Mouse (Mus musculus): ENCODE measurements around the gene Pet100.

Pet100 gene

GRCm38 (mm10) chr8:3626971-3627370, 5.6 kb downstream of the Pet100 start:
- no peak for DNase-seq

DNA sequence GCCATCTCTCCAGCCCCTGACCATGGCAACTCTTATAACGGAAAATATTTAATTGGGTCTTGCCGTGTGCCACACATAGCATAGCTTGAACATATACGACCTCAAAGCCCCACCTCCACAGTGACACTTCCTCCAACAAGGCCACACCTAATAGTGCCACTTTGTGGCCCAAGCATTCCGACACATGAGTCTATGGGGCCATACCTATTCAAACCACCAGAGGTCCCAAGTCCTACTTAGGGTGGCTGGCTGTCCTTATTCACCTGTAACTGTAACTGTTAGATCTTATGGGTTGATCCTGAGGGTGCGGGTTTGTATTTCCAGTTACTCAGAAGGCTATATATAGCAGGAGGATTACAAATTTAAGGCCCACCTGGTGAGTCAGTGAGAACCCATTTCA, 6.7 kb downstream of the Pet100 start:
- peak; percentile 68 for DNase-seq

DNA sequence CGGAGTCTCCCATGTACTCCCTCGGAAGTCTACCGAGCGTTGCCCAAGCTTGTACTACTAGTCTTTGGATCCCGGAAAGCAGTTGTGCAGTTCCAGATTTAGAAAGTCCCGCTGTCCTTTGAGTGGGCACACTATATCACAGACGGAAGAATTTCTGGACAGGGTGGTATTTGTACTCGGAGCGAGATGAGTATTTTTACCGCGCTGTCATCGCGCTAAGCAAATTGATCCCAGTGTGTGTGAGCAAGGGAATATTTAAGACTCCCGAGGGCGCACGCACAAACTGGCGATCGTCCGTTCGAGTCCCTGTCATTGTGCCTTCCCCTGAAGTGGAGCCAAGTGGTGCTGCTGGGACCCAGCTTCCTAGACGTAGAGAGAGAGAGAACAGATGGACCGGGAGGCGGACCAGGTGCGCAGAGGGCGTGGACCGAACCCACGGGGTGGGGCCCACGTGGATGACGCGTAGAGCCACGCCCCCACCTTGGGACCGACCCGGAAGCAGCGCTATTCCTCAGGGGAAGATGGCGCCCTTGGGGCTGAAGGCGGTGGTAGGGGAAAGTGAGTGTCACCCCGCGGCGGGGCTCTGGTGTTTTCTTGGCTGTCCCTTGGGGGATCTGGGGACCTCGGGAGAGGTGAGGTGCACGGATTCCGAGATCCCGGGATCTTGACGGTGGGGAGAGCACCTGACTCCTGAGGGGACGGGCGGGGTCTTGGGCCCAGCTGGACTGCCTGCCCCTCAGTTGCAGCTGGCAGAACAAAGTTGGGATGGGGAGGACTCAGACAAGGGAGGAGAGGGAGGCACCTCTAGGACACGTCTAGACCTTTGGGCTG, 9.5 kb downstream of the Pet100 start, which contains the start of gene Stxbp2:
Stxbp2 (plus strand) TSS at position 309 of the 831 bp plus-strand sequence.
- DNase-seq, result peak; percentile 91

- no peak for DNase-seq
Measured at GRCm38 (mm10) chr8:3631478-3631875, 10.1 kb downstream of the Pet100 start.

GRCm38 (mm10) chr8:3645804-3646203, 24.5 kb downstream of the Pet100 start:
- peak; percentile 70 for DNase-seq

DNA sequence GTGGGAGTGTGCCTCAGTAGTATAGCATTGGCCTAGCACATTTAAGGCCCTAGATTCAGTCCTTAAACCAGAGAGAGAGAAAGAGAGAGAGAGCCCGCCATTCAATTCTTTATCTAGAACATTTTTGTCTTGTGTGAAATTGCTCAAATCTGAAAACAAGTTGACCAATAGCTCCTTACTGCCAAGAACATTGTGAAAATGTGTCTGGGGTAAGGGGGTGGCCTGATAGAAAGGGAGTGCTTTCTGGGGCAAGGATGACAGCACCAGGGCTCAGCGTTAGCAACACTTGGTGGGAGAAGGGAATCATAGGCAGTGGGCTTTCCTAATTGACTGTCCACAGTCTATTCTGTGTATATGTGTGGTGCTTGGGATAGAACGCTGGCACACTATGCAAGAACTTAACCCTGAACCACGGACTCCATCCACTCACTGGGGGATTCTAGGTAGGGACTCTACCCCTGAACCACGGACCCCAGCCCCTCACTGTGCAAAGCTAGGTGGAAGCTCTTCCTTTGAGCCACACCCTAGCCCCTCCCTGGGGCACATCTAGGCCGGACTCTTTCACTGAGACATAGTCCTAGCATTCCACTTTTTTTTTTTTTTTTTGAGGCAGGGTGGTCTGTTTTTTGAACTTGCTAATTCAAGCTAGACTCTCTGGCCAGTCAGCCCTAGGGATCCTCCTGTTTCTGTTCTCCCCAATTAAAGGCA, 25.6 kb downstream of the Pet100 start:
- DNase-seq, result no peak

GRCm38 (mm10) chr8:3647561-3647960, 26.2 kb downstream of the Pet100 start:
- DNase-seq, result no peak

DNA sequence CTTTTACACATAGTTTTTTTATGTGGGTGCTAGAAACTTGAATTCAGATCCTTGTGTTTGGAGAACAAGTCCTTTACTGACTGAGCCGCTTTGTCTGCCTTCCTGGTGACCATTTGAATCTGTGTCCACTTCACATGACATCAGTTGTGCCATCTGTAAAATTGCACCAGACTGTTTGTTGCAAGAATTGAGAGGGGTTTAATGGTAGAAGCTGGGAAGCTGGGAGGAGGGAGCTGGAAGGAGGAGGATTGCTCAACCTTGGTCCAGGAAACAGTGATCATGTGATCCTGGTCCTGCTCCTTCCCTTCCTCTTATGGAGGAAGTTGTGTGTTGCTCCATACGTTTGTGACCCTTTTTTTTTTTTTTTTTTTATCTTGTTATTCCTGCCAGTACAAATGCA, 26.9 kb downstream of the Pet100 start:
- DNase-seq, result no peak

- no peak for DNase-seq
Measured at GRCm38 (mm10) chr8:3648990-3649389, 27.6 kb downstream of the Pet100 start.

GRCm38 (mm10) chr8:3652845-3653244, 31.5 kb downstream of the Pet100 start:
- DNase-seq, result no peak

DNA sequence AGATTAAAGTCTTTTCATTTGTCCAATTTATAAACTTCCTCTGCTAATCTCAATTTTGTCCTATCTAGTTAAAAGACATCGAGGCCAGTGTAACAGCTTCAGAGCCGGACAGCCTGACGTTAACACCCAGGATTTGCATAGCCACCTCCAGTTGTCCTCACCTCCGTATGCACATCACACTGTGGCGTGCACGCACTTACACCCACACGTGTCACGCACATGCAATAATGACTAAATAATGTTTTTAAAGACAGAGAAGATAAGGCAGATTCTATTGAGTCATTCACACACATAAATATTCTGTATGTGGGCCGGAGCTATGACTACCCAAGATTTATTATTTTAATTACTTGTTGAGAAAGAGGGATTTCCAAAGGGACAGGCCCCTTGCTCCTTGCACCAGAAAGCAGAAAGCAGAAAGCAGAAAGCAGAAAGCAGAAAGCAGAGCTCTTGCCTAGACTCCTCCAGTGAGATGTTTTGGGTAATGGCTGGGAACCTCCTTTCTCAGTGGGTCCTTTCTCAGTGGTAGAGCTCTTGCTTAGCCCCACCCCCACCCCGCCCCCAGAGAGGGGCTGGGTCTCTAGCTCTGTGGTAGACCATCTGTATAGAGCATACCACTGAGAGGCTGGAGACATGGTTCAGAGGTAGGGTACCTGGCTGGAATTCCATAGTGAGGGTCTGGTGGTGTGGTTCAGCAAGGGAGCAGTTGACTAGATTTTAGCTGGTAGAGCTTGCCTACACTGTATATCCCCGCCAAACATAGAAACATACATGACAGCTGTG, 33.6 kb downstream of the Pet100 start:
- DNase-seq, result no peak

DNA sequence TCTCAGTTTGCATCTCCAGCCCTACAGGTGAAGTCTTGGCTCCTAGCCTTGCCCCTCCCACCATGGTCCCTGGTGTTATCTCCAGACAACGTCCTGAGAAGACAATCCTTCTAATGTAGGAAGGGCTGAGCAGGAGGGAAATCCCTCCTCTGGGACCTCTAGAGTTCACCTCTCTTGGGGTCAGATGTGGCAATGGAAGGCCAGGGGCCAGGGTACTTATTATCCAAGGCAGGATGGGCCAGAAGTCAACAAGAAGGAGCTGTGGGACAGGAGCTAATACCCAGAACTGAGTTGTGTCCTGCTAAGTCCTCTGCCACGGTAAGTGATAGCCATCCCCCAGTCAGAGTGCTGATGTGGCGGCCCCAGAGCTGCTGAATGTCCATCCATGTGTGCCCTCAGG, 34.2 kb downstream of the Pet100 start, which contains the start of gene Retn:
Retn (plus strand) TSS at position 245 of the 400 bp plus-strand sequence.
- no peak for DNase-seq

DNA sequence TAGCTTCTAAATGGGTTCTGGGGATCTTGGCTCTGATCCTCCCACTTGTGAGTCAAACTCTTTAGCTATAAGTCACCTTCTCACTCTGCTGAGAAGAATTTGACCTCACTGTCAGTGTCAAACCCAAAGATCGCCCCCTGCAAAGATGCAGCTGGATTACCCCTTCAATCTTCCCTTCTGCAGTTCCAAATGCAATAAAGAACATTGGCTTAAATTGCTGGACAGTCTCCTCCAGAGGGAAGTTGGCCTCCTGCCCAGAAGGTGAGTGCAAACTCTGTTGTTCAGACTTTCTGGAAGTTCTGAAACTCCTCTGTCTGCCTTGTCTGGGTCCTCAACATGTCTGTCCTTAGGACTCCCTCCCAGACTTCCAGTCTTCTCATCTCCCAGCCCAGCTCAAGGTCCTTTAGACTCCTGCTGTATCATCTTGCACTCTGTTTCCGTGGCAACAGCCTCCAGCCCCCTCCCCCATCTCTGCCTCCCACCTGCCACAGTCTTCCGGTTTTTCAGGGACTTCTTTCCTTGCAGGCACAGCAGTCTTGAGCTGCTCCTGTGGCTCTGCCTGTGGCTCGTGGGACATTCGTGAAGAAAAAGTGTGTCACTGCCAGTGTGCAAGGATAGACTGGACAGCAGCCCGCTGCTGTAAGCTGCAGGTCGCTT, 35.5 kb downstream of the Pet100 start:
- no peak for DNase-seq

DNA sequence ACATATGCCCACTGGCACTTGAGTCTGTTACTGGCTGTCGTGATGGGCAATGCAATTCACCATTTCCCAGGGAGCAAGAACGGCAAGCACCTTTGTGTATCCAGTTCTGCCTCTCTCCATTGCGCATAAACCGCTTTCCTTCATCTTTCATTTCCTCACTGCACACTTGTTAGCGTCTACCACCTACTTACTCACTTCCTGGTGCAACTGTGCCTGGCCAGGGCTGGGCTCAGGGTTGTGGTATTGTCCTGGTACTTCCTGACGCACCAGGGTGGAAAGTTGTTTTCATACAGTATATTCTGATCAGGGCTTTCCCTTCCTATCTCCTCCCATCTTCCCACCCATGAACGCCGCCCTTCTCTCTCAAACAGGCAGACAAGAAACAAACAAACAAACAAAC, 39.5 kb downstream of the Pet100 start:
- no peak for DNase-seq

DNA sequence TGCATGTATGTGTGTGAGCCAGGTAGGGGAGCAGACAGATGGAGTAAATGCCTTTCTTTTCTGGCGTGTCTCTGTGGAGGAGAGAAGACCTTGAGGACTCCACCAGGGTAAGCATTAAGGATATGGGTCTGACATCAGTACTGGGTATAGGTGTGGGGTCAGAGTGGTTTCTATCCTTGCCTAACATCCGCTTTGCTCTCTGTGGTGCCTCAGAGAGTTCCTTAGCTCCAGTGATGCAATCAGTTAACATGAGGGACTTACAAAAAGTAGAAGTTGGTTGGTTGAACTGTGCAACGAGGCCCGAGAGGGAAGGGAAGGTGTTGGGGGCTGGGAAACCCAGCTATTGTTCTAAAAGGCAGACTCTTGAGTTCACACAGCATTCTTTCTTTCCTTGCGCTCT, 43.1 kb downstream of the Pet100 start:
- DNase-seq, result no peak

DNA sequence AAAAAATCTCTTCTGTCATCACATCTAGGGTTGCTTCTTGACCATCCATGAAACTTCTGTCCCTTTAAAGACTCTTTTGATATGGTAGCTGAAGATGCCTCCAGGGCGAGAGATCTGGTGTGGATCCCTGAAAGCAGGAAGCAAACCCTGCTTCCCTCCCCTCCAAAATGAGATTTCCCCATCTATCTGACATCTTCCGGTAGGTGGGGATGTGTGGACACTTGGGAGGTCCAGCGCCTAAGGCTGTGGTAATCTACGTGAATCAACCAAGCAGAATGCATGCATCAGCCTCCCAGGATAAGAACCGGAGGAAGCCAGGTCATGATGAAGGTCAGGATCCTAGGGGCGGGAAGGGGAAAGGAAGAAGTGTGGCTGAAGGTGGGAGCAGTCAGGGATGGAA, 44.2 kb downstream of the Pet100 start, which contains the start of gene Mcemp1:
Mcemp1 (plus strand) TSS at position 248 of the 400 bp plus-strand sequence.
- DNase-seq, result no peak

DNA sequence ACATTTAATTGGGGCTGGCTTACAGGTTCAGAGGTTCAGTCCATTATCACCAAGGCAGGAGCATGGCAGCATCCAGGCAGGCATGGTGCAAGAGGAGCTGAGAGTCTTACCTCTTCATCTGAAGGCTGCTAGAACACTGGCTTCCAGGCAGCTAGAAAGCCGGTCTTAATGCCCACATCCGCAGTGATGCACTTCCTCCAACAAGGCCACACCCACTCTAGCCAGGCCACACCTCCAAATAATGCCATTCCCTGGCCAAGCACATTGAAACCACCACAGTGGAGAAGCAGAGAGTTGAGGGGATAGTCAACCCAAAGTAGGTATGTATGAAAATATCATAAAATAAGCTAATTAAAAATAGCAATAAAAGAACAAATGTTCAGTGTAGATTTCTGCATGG, 49.0 kb downstream of the Pet100 start:
- no peak for DNase-seq

- peak; percentile 90 for DNase-seq
Measured at GRCm38 (mm10) chr8:3671980-3672491, 50.7 kb downstream of the Pet100 start, which contains the start of gene Fcor. TSS of gene Fcor (minus strand) at chr8:3672362.

GRCm38 (mm10) chr8:3674671-3675070, 53.3 kb downstream of the Pet100 start:
- DNase-seq, result no peak

All from kidney, adult 9 months (tissue).